Mouse (Mus musculus) kidney, adult 2 months (tissue): Measurements from ENCODE around the gene Ifit1bl1.

Experiments used
- CTCF ChIP-seq: fragments of 200-500 bp; conservative IDR thresholded peaks from 2 replicates; pipeline ENCODE4 v1.5.1; 2011; ENCODE audit warnings: low read depth, mild to moderate bottlenecking, control low read depth, low read length, moderate library complexity, mixed read lengths; ENCODE audit not compliant: insufficient read depth, insufficient read length
- POLR2A ChIP-seq: fragments of 200-500 bp; IDR thresholded peaks from one replicate; pipeline ENCODE4 v1.6.1; 2011; ENCODE audit warnings: low read depth, low read length, control low read depth

DNA sequence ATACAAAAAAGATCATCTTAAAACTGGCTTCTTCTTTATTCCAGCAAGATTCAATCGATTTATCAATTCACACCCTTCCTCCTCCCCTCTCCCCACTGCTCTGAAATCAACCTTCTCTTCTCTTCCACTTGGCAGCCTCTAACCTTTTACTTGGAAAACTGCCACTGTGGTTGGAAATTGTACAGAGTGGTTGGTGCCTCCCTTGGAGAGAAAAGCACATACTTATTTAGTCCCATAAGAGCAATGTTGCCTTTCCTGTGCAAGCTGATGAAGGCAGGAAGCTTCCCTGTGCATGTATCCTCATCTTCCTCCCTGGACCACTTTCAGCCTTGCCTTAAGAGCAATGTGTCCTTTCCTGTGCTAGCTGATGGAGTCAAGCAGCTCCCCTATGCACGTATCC lies 3.4 kb downstream of the Ifit1bl1 start:
- TF ChIP-seq POLR2A (no peak), CTCF (no peak)
